In the genomic region with DNA sequence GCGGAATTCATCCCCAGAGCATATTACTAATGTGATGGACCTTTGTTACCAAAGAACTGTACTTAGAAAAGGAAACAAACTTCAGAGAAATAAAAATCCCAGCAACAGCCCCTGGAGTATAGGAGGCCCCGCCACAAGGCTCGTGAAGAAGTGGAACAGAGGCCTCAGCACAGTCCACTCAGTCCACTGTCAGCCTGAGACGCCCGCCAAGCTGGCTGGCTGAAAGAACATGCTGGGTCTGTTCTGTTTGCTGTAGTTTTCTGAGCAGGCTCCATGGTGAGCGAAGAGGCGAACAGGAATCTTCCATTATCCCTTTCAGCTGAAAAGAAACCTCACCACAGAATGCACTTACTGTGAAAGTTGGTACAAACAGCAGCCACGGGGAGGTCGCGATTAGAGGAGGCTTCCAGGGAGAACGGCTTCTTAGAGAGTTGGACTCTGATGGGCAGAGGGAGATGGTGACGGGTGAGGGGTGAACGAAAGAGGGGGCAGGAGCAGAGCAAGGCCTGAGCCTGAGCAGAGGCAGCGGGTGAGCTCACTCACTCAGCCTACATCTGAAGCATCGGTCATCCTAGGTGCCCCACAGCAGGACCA, we compare ENCODE assay signal across 14 mouse cellular contexts.
A peak's percentile ranks its signal among the peaks of the same experiment; 100 is the strongest.
DNase-seq lines count a peak whose midpoint lies in the region; ATAC-seq lines count a peak whose summit lies in the region.
"Had no signal": no experiment of that assay in that cellular context is flagged by ENCODE, and none has a peak within 500 bp of the region (broad histone marks: within the 10 kb centered on the region; RNA-seq: fewer than 3 reads in every experiment).

No protein-coding gene starts in this region.

- no peaks in the 10 kb centered on the region for H3K4me1 ChIP-seq in hindbrain, embryonic 11.5 days (replicated peaks; ENCODE audit: control insufficient read depth, insufficient read depth, low read length)
- peaks cover 34% of the 10 kb centered on the region for H3K4me1 ChIP-seq in midbrain, embryonic 13.5 days (replicated peaks)
- H3K4me1 ChIP-seq: lung, embryonic 15.5 days had no signal

- no peaks in the 10 kb centered on the region for H3K27me3 ChIP-seq in hindbrain, embryonic 11.5 days (ENCODE audit: control insufficient read depth, insufficient read depth, low read length)
- H3K27me3 ChIP-seq in midbrain, embryonic 13.5 days = 0 out of 2 replicates have a peak, but pooled peaks cover 7% of the 10 kb centered on the region
- H3K27me3 ChIP-seq: lung, embryonic 15.5 days had no signal

- H3K9ac ChIP-seq in hindbrain, embryonic 11.5 days (ENCODE audit: low read depth, low read length) = no peak overlapping the region
- 0 out of 2 replicates have a peak overlapping the region, but pooled peaks have one; percentile 23 for H3K9ac ChIP-seq in midbrain, embryonic 13.5 days (replicated peaks)
- H3K9ac ChIP-seq: lung, embryonic 15.5 days had no signal

- H3K4me2 ChIP-seq in hindbrain, embryonic 11.5 days (replicated peaks; ENCODE audit: low read depth, low read length) = no peak overlapping the region; the same call in 1 of the 2 replicates
- H3K4me2 ChIP-seq in midbrain, embryonic 13.5 days (replicated peaks) = no peak overlapping the region
- H3K4me2 ChIP-seq: liver, embryonic 11.5 days; lung, embryonic 15.5 days had no signal

- no peaks in the 10 kb centered on the region for H3K9me3 ChIP-seq in hindbrain, embryonic 11.5 days (ENCODE audit: control insufficient read depth, low read length)
- no peaks in the 10 kb centered on the region for H3K9me3 ChIP-seq in midbrain, embryonic 13.5 days
- H3K9me3 ChIP-seq: lung, embryonic 15.5 days had no signal

- H3K4me3 ChIP-seq in hindbrain, embryonic 11.5 days (ENCODE audit: low read depth, low read length) = no peak overlapping the region
- no peak overlapping the region for H3K4me3 ChIP-seq in midbrain, embryonic 13.5 days (replicated peaks)
- H3K4me3 ChIP-seq: lung, embryonic 15.5 days had no signal

- H3K36me3 ChIP-seq in hindbrain, embryonic 11.5 days (ENCODE audit: control insufficient read depth, insufficient read depth, low read length) = no peaks in the 10 kb centered on the region
- no peaks in the 10 kb centered on the region for H3K36me3 ChIP-seq in midbrain, embryonic 13.5 days
- H3K36me3 ChIP-seq: lung, embryonic 15.5 days had no signal

- peak; percentile 37 to 52 for DNase-seq in right cerebral cortex, postnatal 10 days (ENCODE audit: low spot score in 2 of 2)
- no peak for DNase-seq in right cerebral cortex, adult 18-20 months
- DNase-seq in hindbrain, embryonic 11.5 days (ENCODE audit: low spot score) = no peak
- DNase-seq in gastrocnemius, postnatal 4 days (ENCODE audit: low spot score in 2 of 2) = no peak
- DNase-seq in ovary, postnatal 10 days (ENCODE audit: low spot score) = no peak
- DNase-seq: cerebellum, adult 11 months; heart, postnatal 36 days; kidney, adult 2 months; thymus, adult 18-20 months had no signal

- ATAC-seq in hindbrain, embryonic 11.5 days (ENCODE audit: low FRiP score) = 0 out of 2 replicates have a peak, but pooled peaks have one; percentile 34
- peak; percentile 48 for ATAC-seq in midbrain, embryonic 13.5 days
- ATAC-seq in activated CD4-positive, CD25-positive, alpha-beta regulatory T cell, adult 4 months = no peak
- ATAC-seq: CD4-positive, CD25-positive, alpha-beta regulatory T cell, adult 4 months had no signal

- H3K27ac ChIP-seq in hindbrain, embryonic 11.5 days (ENCODE audit: low read depth, low read length) = no peak overlapping the region; the same call in 1 of the 2 replicates
- H3K27ac ChIP-seq in midbrain, embryonic 13.5 days = no peak overlapping the region; the same call in 1 of the 2 replicates
- H3K27ac ChIP-seq: lung, embryonic 15.5 days had no signal

- WGBS in hindbrain, embryonic 11.5 days = 50% methylated on average over 15 of the region's 15 CpGs
- WGBS in midbrain, embryonic 13.5 days = 36% methylated on average over 15 of the region's 15 CpGs

Comparison
In these comparisons a context has a peak if more than half of its experiments do, and no peak if none do; other contexts are left out.
1. DNase-seq: peak in right cerebral cortex, postnatal 10 days (2 of 2); none in right cerebral cortex, adult 18-20 months (single experiment), hindbrain, embryonic 11.5 days (single experiment), gastrocnemius, postnatal 4 days (0 of 2) and ovary, postnatal 10 days (single experiment).